Mouse (Mus musculus) small intestine, adult 2 months (tissue): ENCODE measurements around the gene Trp53bp1. TPM values are rescaled to one million over a fixed set of nuclear protein-coding genes. Genes with fewer than 3 reads are reported as not detected.

Experiments
- H3K27ac ChIP-seq: fragments of 200-500 bp; 2 replicates; pipeline ENCODE4 v1.5.1; 2012; ENCODE audit warnings: low read depth, low read length, control low read depth, inconsistent platforms; ENCODE audit not compliant: insufficient read depth
- H3K27me3 ChIP-seq: fragments of 200-500 bp; 2 replicates; pipeline ENCODE4 v1.6.1; 2012; ENCODE audit warnings: mild to moderate bottlenecking, moderate library complexity, low read length, inconsistent platforms; ENCODE audit not compliant: control insufficient read depth, insufficient read depth
- H3K36me3 ChIP-seq: fragments of 200-500 bp; 2 replicates; pipeline ENCODE4 v1.6.1; 2012; ENCODE audit warnings: mild to moderate bottlenecking, low read length, control low read depth, inconsistent platforms; ENCODE audit not compliant: control insufficient read depth, insufficient read depth
- H3K4me1 ChIP-seq: fragments of 200-500 bp; 2 replicates; pipeline ENCODE4 v1.6.1; 2012; ENCODE audit warnings: low read length, inconsistent platforms, mixed read lengths; ENCODE audit not compliant: control insufficient read depth, insufficient read depth, insufficient read length
- H3K4me3 ChIP-seq: fragments of 200-500 bp; 2 replicates; pipeline ENCODE4 v1.5.1; 2012; ENCODE audit warnings: low read depth, mild to moderate bottlenecking, control low read depth, inconsistent platforms, low read length, moderate library complexity
- CTCF ChIP-seq: fragments of 200-500 bp; IDR thresholded peaks from 2 replicates; pipeline ENCODE4 v1.5.1; 2012; ENCODE audit warnings: low read depth, mild to moderate bottlenecking, control low read depth, inconsistent platforms, low read length, moderate library complexity, mixed read lengths; ENCODE audit not compliant: insufficient replicate concordance, insufficient read length; ENCODE audit errors: extremely low read depth
- POLR2A ChIP-seq: fragments of 200-500 bp; IDR thresholded peaks from 2 replicates; pipeline ENCODE4 v1.6.1; 2012; ENCODE audit warnings: low read depth, mild to moderate bottlenecking, control low read depth, inconsistent platforms, low read length, moderate library complexity
- WGBS: fragments of 180-500 bp; shearing (Covaris S2); methylation state at CpG from one replicate; pipeline ENCODE4 v1.1.7; 2018; 5-methylcytosine and 5-hydroxymethylcytosine counted together
- polyA plus RNA-seq: library from polyadenylated mRNA; depleted of rRNA; stranded (reverse); fragments of >200 nt; gene quantifications from 2 replicates; pipeline ENCODE4 v1.2.3, GENCODE M21; 2012

Trp53bp1 gene
- polyA plus RNA-seq, 1 experiment = 9.5 TPM

GRCm38 (mm10) chr2:121244099-121244498 lies 27.1 kb downstream of the Trp53bp1 start:
- 88% methylated on average over 5 of the region's 5 CpGs for WGBS
- H3K4me1 ChIP-seq = no peaks in the 10 kb centered on the region
- no peaks in the 10 kb centered on the region for H3K27me3 ChIP-seq
- no peak overlapping the region for H3K4me3 ChIP-seq
- peaks cover 23% of the 10 kb centered on the region for H3K36me3 ChIP-seq
- TF ChIP-seq CTCF = no peak
- TF ChIP-seq POLR2A = no peak
- no peak overlapping the region for H3K27ac ChIP-seq

- H3K27ac ChIP-seq = no peak overlapping the region
- TF ChIP-seq CTCF (no peak), POLR2A (no peak)
- no peaks in the 10 kb centered on the region for H3K4me1 ChIP-seq
- 87% methylated on average over 4 of the region's 4 CpGs for WGBS
- peaks cover 31% of the 10 kb centered on the region for H3K36me3 ChIP-seq
- no peaks in the 10 kb centered on the region for H3K27me3 ChIP-seq
- no peak overlapping the region for H3K4me3 ChIP-seq
Observed at GRCm38 (mm10) chr2:121239426-121239825, 31.8 kb downstream of the Trp53bp1 start.

- Histone ChIP-seq H3K4me1 (no peaks in the 10 kb centered on the region), H3K27ac (no peak overlapping the region), H3K4me3 (no peak overlapping the region), H3K27me3 (no peaks in the 10 kb centered on the region), H3K36me3 (peaks cover 27% of the 10 kb centered on the region)
- 83% methylated on average over 8 of the region's 8 CpGs for WGBS
- TF ChIP-seq CTCF (no peak), POLR2A (no peak)
Observed at GRCm38 (mm10) chr2:121235460-121236072, 35.6 kb downstream of the Trp53bp1 start.

- no peaks in the 10 kb centered on the region for H3K4me1 ChIP-seq
- WGBS = 96% methylated on average over 4 of the region's 4 CpGs
- no peak overlapping the region for H3K27ac ChIP-seq
- no peaks in the 10 kb centered on the region for H3K27me3 ChIP-seq
- H3K4me3 ChIP-seq = no peak overlapping the region
- H3K36me3 ChIP-seq = peaks cover 19% of the 10 kb centered on the region
- TF ChIP-seq POLR2A = no peak
- TF ChIP-seq CTCF = no peak
Observed at GRCm38 (mm10) chr2:121228135-121228534, 43.1 kb downstream of the Trp53bp1 start.

GRCm38 (mm10) chr2:121223010-121223409 lies 48.2 kb downstream of the Trp53bp1 start:
- H3K27ac ChIP-seq = no peak overlapping the region
- peaks cover 27% of the 10 kb centered on the region for H3K36me3 ChIP-seq
- 95% methylated on average over 2 of the region's 2 CpGs for WGBS
- H3K4me1 ChIP-seq = no peaks in the 10 kb centered on the region
- TF ChIP-seq POLR2A (no peak), CTCF (no peak)
- no peak overlapping the region for H3K4me3 ChIP-seq
- H3K27me3 ChIP-seq = no peaks in the 10 kb centered on the region

GRCm38 (mm10) chr2:121219994-121220393 lies 51.2 kb downstream of the Trp53bp1 start:
- TF ChIP-seq CTCF (no peak), POLR2A (no peak)
- H3K36me3 ChIP-seq = peaks cover 24% of the 10 kb centered on the region
- no peak overlapping the region for H3K4me3 ChIP-seq
- H3K27ac ChIP-seq = no peak overlapping the region
- H3K27me3 ChIP-seq = no peaks in the 10 kb centered on the region
- H3K4me1 ChIP-seq = no peaks in the 10 kb centered on the region

- no peak for TF ChIP-seq POLR2A
- no peak for TF ChIP-seq CTCF
- Histone ChIP-seq H3K36me3 (peaks cover 27% of the 10 kb centered on the region), H3K4me1 (no peaks in the 10 kb centered on the region), H3K27me3 (no peaks in the 10 kb centered on the region), H3K4me3 (no peak overlapping the region), H3K27ac (no peak overlapping the region)
Observed at GRCm38 (mm10) chr2:121219177-121219576, 52.0 kb downstream of the Trp53bp1 start.

GRCm38 (mm10) chr2:121214491-121214890 lies 56.7 kb downstream of the Trp53bp1 start:
- Histone ChIP-seq H3K27ac (no peak overlapping the region), H3K27me3 (no peaks in the 10 kb centered on the region), H3K4me3 (no peak overlapping the region), H3K36me3 (peaks cover 27% of the 10 kb centered on the region), H3K4me1 (no peaks in the 10 kb centered on the region)
- TF ChIP-seq POLR2A = no peak
- no peak for TF ChIP-seq CTCF
- WGBS = 55% methylated on average over 3 of the region's 3 CpGs
